Mouse (Mus musculus) heart, adult 2 months (tissue): ENCODE measurements at regions not wholly inside any gene's neighbourhood (a gene's known extent, or its start where the extent isn't known, plus 50 kb on each side); places are given as distances from the start of the nearest gene placed in this dataset.

Experiments
- DNase-seq, 2 experiments: peaks; one replicate each; pipeline ENCODE4 v3.0.0; 2021
- H3K27ac ChIP-seq: fragments of 200-600 bp; 2 replicates; pipeline ENCODE4 v1.8.1; 2022
- H3K27me3 ChIP-seq: fragments of 200-500 bp; 2 replicates; pipeline ENCODE4 v1.6.1; 2012; ENCODE audit warnings: mild to moderate bottlenecking, low read length, inconsistent platforms, mixed read lengths; ENCODE audit not compliant: control insufficient read depth, insufficient read depth
- H3K36me3 ChIP-seq: fragments of 200-500 bp; 2 replicates; pipeline ENCODE4 v1.6.1; 2012; ENCODE audit warnings: low read length, inconsistent platforms; ENCODE audit not compliant: control insufficient read depth, insufficient read depth
- H3K4me1 ChIP-seq: fragments of 200-500 bp; 2 replicates; pipeline ENCODE4 v1.6.1; 2011; ENCODE audit warnings: low read length; ENCODE audit not compliant: control insufficient read depth, insufficient read depth
- H3K4me3 ChIP-seq: fragments of 200-600 bp; 2 replicates; pipeline ENCODE4 v1.8.1; 2022
- H3K79me2 ChIP-seq: fragments of 200-500 bp; replicated peaks from 2 replicates; pipeline ENCODE4 v1.6.1; 2012; ENCODE audit warnings: mild to moderate bottlenecking, inconsistent platforms, low read length, moderate library complexity, mixed read lengths; ENCODE audit not compliant: control insufficient read depth, insufficient read depth
- H3K9ac ChIP-seq: fragments of 200-500 bp; 2 replicates; pipeline ENCODE4 v1.6.1; 2012; ENCODE audit warnings: low read depth, mild to moderate bottlenecking, control low read depth, inconsistent platforms, low read length, mixed read lengths
- CTCF ChIP-seq: fragments of 200-600 bp; IDR thresholded peaks from 2 replicates; pipeline ENCODE4 v1.8.1; 2022; ENCODE audit warnings: antibody characterized with exemption, mild to moderate bottlenecking, moderate library complexity
- EP300 ChIP-seq: fragments of 200-500 bp; IDR thresholded peaks from 2 replicates; pipeline ENCODE4 v1.6.1; 2011; ENCODE audit warnings: low read depth, low read length, control low read depth; ENCODE audit not compliant: insufficient read depth
- POLR2A ChIP-seq: fragments of 200-500 bp; IDR thresholded peaks from 2 replicates; pipeline ENCODE4 v1.6.1; 2011; ENCODE audit warnings: mild to moderate bottlenecking, low read depth, low read length, control low read depth; ENCODE audit not compliant: insufficient read depth
- whole genome bisulfite sequencing: fragments of 180-500 bp; shearing (Covaris S2); methylation state at CpG from one replicate; pipeline ENCODE4 v1.1.7; 2018; 5-methylcytosine and 5-hydroxymethylcytosine counted together
- intact Hi-C: fragments of 180-260 bp; cut with DNase I; formaldehyde crosslinking; loops from one replicate; pipeline ENCODE4 v1.15.1; 2025

DNA sequence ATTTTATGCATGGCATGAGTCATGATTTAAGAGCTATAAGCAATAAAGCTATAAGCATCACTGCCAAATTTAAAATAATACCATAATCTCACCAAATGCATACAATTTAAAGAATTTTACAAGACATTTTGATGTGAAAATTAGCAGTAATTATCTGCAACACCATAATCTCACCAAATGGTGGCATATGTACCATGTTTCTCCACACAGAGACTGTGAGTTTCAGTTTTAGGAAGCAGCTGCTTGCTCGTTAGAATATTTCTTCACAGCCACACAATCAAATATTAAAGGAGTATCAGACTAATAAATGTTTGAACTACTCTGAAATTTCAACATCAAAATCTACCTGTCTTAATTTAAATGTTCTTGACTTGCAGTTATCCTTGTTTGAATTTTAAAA, 1472.9 kb upstream of the Tenm3 start:
- Histone ChIP-seq H3K27me3 (no peaks in the 10 kb centered on the region), H3K36me3 (no peaks in the 10 kb centered on the region), H3K27ac (no peak overlapping the region), H3K4me3 (no peak overlapping the region), H3K9ac (no peak overlapping the region), H3K4me1 (no peaks in the 10 kb centered on the region), H3K79me2 (no peaks in the 10 kb centered on the region)
- TF ChIP-seq CTCF = no peak
- TF ChIP-seq POLR2A = no peak
- no peak for TF ChIP-seq EP300
- DNase-seq = no peak
- WGBS = 42% methylated on average over 1 of the region's 1 CpGs
- intact Hi-C loops = no loop called here

DNA sequence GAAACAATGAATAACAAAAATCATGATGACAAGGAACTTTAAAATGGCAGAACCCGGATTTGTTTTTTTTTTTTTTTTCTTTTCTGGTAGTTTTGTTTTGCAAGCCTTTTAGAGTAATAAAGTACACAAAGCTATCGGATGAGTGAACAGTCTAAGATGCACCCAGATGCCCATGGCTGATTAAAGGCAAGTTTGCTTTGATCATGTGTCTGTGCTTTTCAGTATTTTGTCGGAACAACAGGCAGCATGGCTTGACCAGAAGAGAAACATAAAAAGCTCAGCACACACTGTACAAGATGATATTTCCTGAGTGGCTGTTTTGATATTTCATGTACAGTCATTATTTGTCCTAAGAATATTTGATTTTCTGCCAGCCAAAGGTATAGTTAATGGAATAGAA, 1466.6 kb upstream of the Tenm3 start:
- H3K79me2 ChIP-seq = no peaks in the 10 kb centered on the region
- WGBS = 72% methylated on average over 3 of the region's 3 CpGs

DNA sequence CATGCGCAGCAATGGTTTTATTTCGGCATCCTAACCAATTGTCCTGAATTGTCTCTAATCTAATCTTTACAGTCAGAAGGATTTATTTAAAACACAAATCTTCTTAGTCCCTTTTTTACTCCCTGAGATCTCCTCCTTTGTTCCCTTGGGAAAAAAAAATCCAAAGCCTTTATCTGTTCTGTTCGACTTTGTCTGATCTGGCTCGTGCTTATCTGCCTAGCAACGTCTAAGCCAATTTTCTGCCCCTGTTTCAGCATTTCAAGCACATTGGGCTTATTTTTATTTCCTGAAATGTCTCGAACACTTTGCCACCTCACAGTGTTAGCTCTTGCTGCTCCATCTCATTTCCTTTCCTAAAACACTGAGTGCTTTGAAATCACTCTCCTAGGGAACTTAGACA, 1456.6 kb upstream of the Tenm3 start:
- TF ChIP-seq EP300 = no peak
- TF ChIP-seq CTCF = no peak
- no peak for TF ChIP-seq POLR2A
- Histone ChIP-seq H3K4me3 (no peak overlapping the region), H3K36me3 (no peaks in the 10 kb centered on the region), H3K79me2 (no peaks in the 10 kb centered on the region), H3K4me1 (no peaks in the 10 kb centered on the region), H3K27ac (no peak overlapping the region), H3K9ac (no peak overlapping the region), H3K27me3 (no peaks in the 10 kb centered on the region)
- 30% methylated on average over 6 of the region's 6 CpGs for WGBS
- DNase-seq = no peak
- intact Hi-C loops = no loop called here

More for the DNA sequence above, 1466.6 kb upstream of the Tenm3 start:
- Histone ChIP-seq H3K9ac (no peak overlapping the region), H3K27ac (no peak overlapping the region), H3K4me3 (no peak overlapping the region), H3K27me3 (no peaks in the 10 kb centered on the region), H3K36me3 (no peaks in the 10 kb centered on the region), H3K4me1 (no peaks in the 10 kb centered on the region)
- intact Hi-C loops = no loop called here
- no peak for TF ChIP-seq CTCF
- DNase-seq = no peak

DNA sequence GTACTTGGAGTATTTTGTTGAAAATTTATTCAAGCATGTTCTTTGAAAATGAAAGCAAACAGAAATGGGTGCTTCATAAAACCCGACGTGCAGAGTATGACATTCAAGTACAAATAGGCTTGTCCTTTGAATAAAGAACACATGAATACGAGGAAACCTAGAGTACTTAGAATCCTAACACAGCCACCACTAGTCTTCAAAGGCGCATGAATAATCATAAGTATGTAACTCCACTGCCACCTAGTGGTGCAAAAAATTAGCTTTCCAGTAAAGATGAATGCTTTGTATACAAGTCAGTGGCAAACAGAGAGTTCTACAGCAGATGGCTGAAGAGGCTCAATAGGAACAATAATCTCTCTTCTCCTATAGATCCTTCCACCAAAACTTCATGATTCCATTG, 1449.8 kb upstream of the Tenm3 start:
- intact Hi-C loops = no loop called here
- H3K36me3 ChIP-seq = no peaks in the 10 kb centered on the region
- no peaks in the 10 kb centered on the region for H3K4me1 ChIP-seq
- no peak overlapping the region for H3K9ac ChIP-seq
- peak; percentile 75 for TF ChIP-seq CTCF
- no peak for TF ChIP-seq POLR2A
- no peaks in the 10 kb centered on the region for H3K79me2 ChIP-seq
- 4% methylated on average over 4 of the region's 4 CpGs for WGBS
- no peak for DNase-seq
- no peak overlapping the region for H3K4me3 ChIP-seq
- H3K27me3 ChIP-seq = no peaks in the 10 kb centered on the region
- no peak overlapping the region for H3K27ac ChIP-seq

DNA sequence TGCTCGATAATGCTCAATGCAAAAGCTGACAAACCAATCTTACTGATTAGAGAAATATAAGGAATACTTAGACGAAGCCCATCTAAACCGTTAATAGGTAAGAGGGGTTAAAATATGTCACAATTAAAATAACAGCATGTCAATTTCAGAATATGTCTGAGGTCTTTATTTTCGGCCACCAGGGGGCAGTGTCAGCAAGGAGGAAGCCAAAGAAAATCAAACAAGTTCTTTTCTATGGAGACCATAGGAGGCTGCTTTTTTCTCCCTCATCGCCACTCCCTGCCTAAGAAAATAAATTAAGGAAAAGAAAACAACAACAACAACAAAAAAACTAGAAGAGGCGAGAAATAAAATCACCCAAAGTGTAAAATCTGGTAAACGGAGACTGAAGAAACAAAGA, 1448.4 kb upstream of the Tenm3 start:
- Histone ChIP-seq H3K27me3 (no peaks in the 10 kb centered on the region), H3K4me3 (no peak overlapping the region), H3K36me3 (no peaks in the 10 kb centered on the region), H3K79me2 (no peaks in the 10 kb centered on the region), H3K27ac (no peak overlapping the region), H3K4me1 (no peaks in the 10 kb centered on the region), H3K9ac (no peak overlapping the region)
- WGBS = 38% methylated on average over 7 of the region's 7 CpGs
- TF ChIP-seq CTCF (peak; percentile 79), POLR2A (no peak), EP300 (no peak)
- intact Hi-C loops = no loop called here
- no peak for DNase-seq

DNA sequence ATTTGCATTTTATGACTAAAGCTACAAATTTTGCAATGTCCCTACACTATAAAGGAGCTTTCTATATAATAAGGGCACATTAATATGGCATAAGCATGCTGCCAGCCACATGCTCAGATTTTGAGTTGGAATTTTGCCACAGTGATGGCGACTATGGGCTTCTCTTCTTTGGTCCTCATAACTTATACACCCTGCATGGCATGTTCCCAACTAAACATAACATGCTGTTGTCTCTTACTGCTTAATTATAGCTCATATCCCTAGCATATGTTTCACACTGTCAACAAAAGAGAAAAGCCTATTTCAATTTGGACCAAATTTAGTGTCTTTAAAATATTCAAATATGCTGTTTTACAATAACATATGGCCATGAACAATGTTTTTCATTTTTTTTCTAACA, 1432.6 kb upstream of the Tenm3 start:
- Histone ChIP-seq H3K4me1 (no peaks in the 10 kb centered on the region), H3K27ac (no peak overlapping the region), H3K27me3 (no peaks in the 10 kb centered on the region), H3K9ac (no peak overlapping the region), H3K79me2 (no peaks in the 10 kb centered on the region), H3K36me3 (no peaks in the 10 kb centered on the region), H3K4me3 (no peak overlapping the region)
- no peak for DNase-seq
- WGBS = 51% methylated on average over 1 of the region's 1 CpGs
- intact Hi-C loops = no loop called here
- TF ChIP-seq CTCF (no peak), POLR2A (no peak), EP300 (no peak)

DNA sequence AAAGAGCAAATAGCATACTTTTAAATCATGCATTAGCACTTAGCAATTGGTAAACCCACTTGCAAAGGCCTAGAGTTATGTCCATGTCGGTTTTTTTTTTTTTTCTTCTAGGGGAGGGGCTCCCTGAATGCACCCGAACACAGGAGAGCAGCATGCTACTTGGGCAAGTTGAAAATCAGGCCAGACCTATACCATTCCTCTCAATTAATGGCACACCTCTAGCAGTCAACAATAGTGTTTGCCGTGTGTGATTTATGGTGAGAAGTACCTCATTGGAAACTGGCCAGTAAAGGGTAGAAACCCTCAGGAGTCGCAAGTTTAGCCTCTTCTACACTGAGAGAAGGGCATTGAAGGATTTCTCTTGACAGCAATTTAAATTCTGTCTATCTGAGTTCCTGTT, 1421.0 kb upstream of the Tenm3 start:
- Histone ChIP-seq H3K27me3 (no peaks in the 10 kb centered on the region), H3K4me1 (no peaks in the 10 kb centered on the region), H3K36me3 (no peaks in the 10 kb centered on the region), H3K79me2 (no peaks in the 10 kb centered on the region), H3K9ac (no peak overlapping the region), H3K27ac (no peak overlapping the region), H3K4me3 (no peak overlapping the region)
- intact Hi-C loops = no loop called here
- TF ChIP-seq CTCF = no peak
- TF ChIP-seq EP300 = no peak
- no peak for TF ChIP-seq POLR2A
- DNase-seq = no peak
- 61% methylated on average over 4 of the region's 4 CpGs for WGBS
